Mouse (Mus musculus): ENCODE results near the gene Adprm. TPM values are rescaled to one million over a fixed set of nuclear protein-coding genes. Genes with fewer than 3 reads are reported as not detected.
A peak's percentile ranks its signal among the peaks of the same experiment; 100 is the strongest.

Gene Adprm
- polyA plus RNA-seq, 1 experiment from 2014 or later = 40.5 TPM

GRCm38 (mm10) chr11:67062726-67063125 is 10.3 kb upstream of the Adprm start:
- Histone ChIP-seq H3K9ac (ENCODE audit: low read length) (no peak overlapping the region), H3K36me3 (ENCODE audit: control insufficient read depth, insufficient read depth, low read length) (peaks cover 29% of the 10 kb centered on the region; the same call in 1 of the 2 replicates), H3K27me3 (ENCODE audit: control insufficient read depth, insufficient read depth, low read length) (no peaks in the 10 kb centered on the region), H3K4me2 (no peak overlapping the region), H3K9me3 (ENCODE audit: control insufficient read depth, low read length) (no peaks in the 10 kb centered on the region), H3K4me3 (ENCODE audit: low read depth, low read length) (no peak overlapping the region), H3K27ac (ENCODE audit: low read depth, low read length) (no peak overlapping the region), H3K4me1 (ENCODE audit: control insufficient read depth, insufficient read depth, low read length) (no peaks in the 10 kb centered on the region)
- ATAC-seq (ENCODE audit: low FRiP score) (no peak), DNase-seq (ENCODE audit: low spot score, missing footprints) (no peak)
- 94% methylated on average over 3 of the region's 3 CpGs for WGBS

- 89% methylated on average over 2 of the region's 2 CpGs for WGBS
- H3K4me2 ChIP-seq = no peak overlapping the region
- H3K27ac ChIP-seq (ENCODE audit: low read depth, low read length) = no peak overlapping the region
- H3K4me1 ChIP-seq (ENCODE audit: control insufficient read depth, insufficient read depth, low read length) = no peaks in the 10 kb centered on the region
- no peak overlapping the region for H3K9ac ChIP-seq (ENCODE audit: low read length)
- no peaks in the 10 kb centered on the region for H3K9me3 ChIP-seq (ENCODE audit: control insufficient read depth, low read length)
- no peak overlapping the region for H3K4me3 ChIP-seq (ENCODE audit: low read depth, low read length)
- no peak for DNase-seq (ENCODE audit: low spot score, missing footprints)
- no peak for ATAC-seq (ENCODE audit: low FRiP score)
- no peaks in the 10 kb centered on the region for H3K27me3 ChIP-seq (ENCODE audit: control insufficient read depth, insufficient read depth, low read length)
- H3K36me3 ChIP-seq (ENCODE audit: control insufficient read depth, insufficient read depth, low read length) = peaks cover 33% of the 10 kb centered on the region; the same call in 1 of the 2 replicates
Observed at GRCm38 (mm10) chr11:67061311-67061710, 8.9 kb upstream of the Adprm start.

- Histone ChIP-seq H3K27ac (ENCODE audit: low read depth, low read length) (no peak overlapping the region), H3K36me3 (ENCODE audit: control insufficient read depth, insufficient read depth, low read length) (peaks cover 15% of the 10 kb centered on the region; the same call in 1 of the 2 replicates), H3K27me3 (ENCODE audit: control insufficient read depth, insufficient read depth, low read length) (no peaks in the 10 kb centered on the region), H3K9ac (ENCODE audit: low read length) (no peak overlapping the region), H3K4me3 (ENCODE audit: low read depth, low read length) (no peak overlapping the region), H3K4me1 (ENCODE audit: control insufficient read depth, insufficient read depth, low read length) (peaks cover 16% of the 10 kb centered on the region), H3K4me2 (no peak overlapping the region), H3K9me3 (ENCODE audit: control insufficient read depth, low read length) (no peaks in the 10 kb centered on the region)
- ATAC-seq (ENCODE audit: low FRiP score) (no peak), DNase-seq (ENCODE audit: low spot score, missing footprints) (no peak)
- whole genome bisulfite sequencing = 92% methylated on average over 8 of the region's 8 CpGs
Observed at GRCm38 (mm10) chr11:67054754-67055365, 2.5 kb upstream of the Adprm start.

GRCm38 (mm10) chr11:67051676-67052320 is 596 bp downstream of the Adprm start:
- 8% methylated on average over 16 of the region's 16 CpGs for WGBS
- peak overlapping the region; percentile 78 for H3K4me3 ChIP-seq (ENCODE audit: low read depth, low read length)
- peaks cover 2% of the 10 kb centered on the region; the same call in 1 of the 2 replicates for H3K36me3 ChIP-seq (ENCODE audit: control insufficient read depth, insufficient read depth, low read length)
- peak overlapping the region; percentile 76 for H3K4me2 ChIP-seq
- ATAC-seq (ENCODE audit: low FRiP score) (peak; percentile 45; the same call in 1 of the 2 replicates), DNase-seq (ENCODE audit: low spot score, missing footprints) (no peak)
- H3K9me3 ChIP-seq (ENCODE audit: control insufficient read depth, low read length) = no peaks in the 10 kb centered on the region
- H3K27me3 ChIP-seq (ENCODE audit: control insufficient read depth, insufficient read depth, low read length) = no peaks in the 10 kb centered on the region
- no peak overlapping the region; the same call in 1 of the 2 replicates for H3K27ac ChIP-seq (ENCODE audit: low read depth, low read length)
- H3K9ac ChIP-seq (ENCODE audit: low read length) = peak overlapping the region; percentile 83
- peaks cover 16% of the 10 kb centered on the region for H3K4me1 ChIP-seq (ENCODE audit: control insufficient read depth, insufficient read depth, low read length)

- H3K4me2 ChIP-seq = no peak overlapping the region
- 91% methylated on average over 3 of the region's 3 CpGs for WGBS
- no peak overlapping the region for H3K4me3 ChIP-seq (ENCODE audit: low read depth, low read length)
- ATAC-seq (ENCODE audit: low FRiP score) (no peak), DNase-seq (ENCODE audit: low spot score, missing footprints) (no peak)
- no peaks in the 10 kb centered on the region for H3K36me3 ChIP-seq (ENCODE audit: control insufficient read depth, insufficient read depth, low read length)
- H3K9me3 ChIP-seq (ENCODE audit: control insufficient read depth, low read length) = no peaks in the 10 kb centered on the region
- H3K9ac ChIP-seq (ENCODE audit: low read length) = no peak overlapping the region
- peaks cover 16% of the 10 kb centered on the region for H3K4me1 ChIP-seq (ENCODE audit: control insufficient read depth, insufficient read depth, low read length)
- H3K27me3 ChIP-seq (ENCODE audit: control insufficient read depth, insufficient read depth, low read length) = no peaks in the 10 kb centered on the region
- H3K27ac ChIP-seq (ENCODE audit: low read depth, low read length) = no peak overlapping the region
Observed at GRCm38 (mm10) chr11:67049256-67049655, 3.1 kb downstream of the Adprm start.

GRCm38 (mm10) chr11:67048496-67048895 is 3.9 kb downstream of the Adprm start:
- no peaks in the 10 kb centered on the region for H3K9me3 ChIP-seq (ENCODE audit: control insufficient read depth, low read length)
- no peak overlapping the region for H3K9ac ChIP-seq (ENCODE audit: low read length)
- H3K4me1 ChIP-seq (ENCODE audit: control insufficient read depth, insufficient read depth, low read length) = peaks cover 10% of the 10 kb centered on the region
- H3K36me3 ChIP-seq (ENCODE audit: control insufficient read depth, insufficient read depth, low read length) = no peaks in the 10 kb centered on the region
- H3K4me3 ChIP-seq (ENCODE audit: low read depth, low read length) = no peak overlapping the region
- no peak for ATAC-seq (ENCODE audit: low FRiP score)
- no peaks in the 10 kb centered on the region for H3K27me3 ChIP-seq (ENCODE audit: control insufficient read depth, insufficient read depth, low read length)
- no peak overlapping the region for H3K4me2 ChIP-seq
- 89% methylated on average over 8 of the region's 8 CpGs for WGBS
- no peak overlapping the region for H3K27ac ChIP-seq (ENCODE audit: low read depth, low read length)
- DNase-seq (ENCODE audit: low spot score, missing footprints) = no peak

GRCm38 (mm10) chr11:67047199-67047598 is 5.2 kb downstream of the Adprm start:
- ATAC-seq (ENCODE audit: low FRiP score) = no peak
- Histone ChIP-seq H3K4me2 (no peak overlapping the region), H3K4me1 (ENCODE audit: control insufficient read depth, insufficient read depth, low read length) (peaks cover 5% of the 10 kb centered on the region; the same call in 1 of the 2 replicates), H3K4me3 (ENCODE audit: low read depth, low read length) (no peak overlapping the region), H3K27me3 (ENCODE audit: control insufficient read depth, insufficient read depth, low read length) (no peaks in the 10 kb centered on the region), H3K36me3 (ENCODE audit: control insufficient read depth, insufficient read depth, low read length) (no peaks in the 10 kb centered on the region), H3K9ac (ENCODE audit: low read length) (no peak overlapping the region), H3K27ac (ENCODE audit: low read depth, low read length) (no peak overlapping the region), H3K9me3 (ENCODE audit: control insufficient read depth, low read length) (no peaks in the 10 kb centered on the region)
- no peak for DNase-seq (ENCODE audit: low spot score, missing footprints)
- WGBS = 97% methylated on average over 5 of the region's 5 CpGs

GRCm38 (mm10) chr11:67044959-67045358 is 7.4 kb downstream of the Adprm start:
- no peak for ATAC-seq (ENCODE audit: low FRiP score)
- no peaks in the 10 kb centered on the region for H3K4me1 ChIP-seq (ENCODE audit: control insufficient read depth, insufficient read depth, low read length)
- WGBS = 86% methylated on average over 6 of the region's 6 CpGs

GRCm38 (mm10) chr11:67043007-67043406 is 9.4 kb downstream of the Adprm start:
- Histone ChIP-seq H3K27me3 (ENCODE audit: control insufficient read depth, insufficient read depth, low read length) (no peaks in the 10 kb centered on the region), H3K9ac (ENCODE audit: low read length) (no peak overlapping the region), H3K4me1 (ENCODE audit: control insufficient read depth, insufficient read depth, low read length) (no peaks in the 10 kb centered on the region), H3K4me3 (ENCODE audit: low read depth, low read length) (no peak overlapping the region), H3K4me2 (no peak overlapping the region), H3K27ac (ENCODE audit: low read depth, low read length) (no peak overlapping the region), H3K36me3 (ENCODE audit: control insufficient read depth, insufficient read depth, low read length) (peaks cover 14% of the 10 kb centered on the region; the same call in 1 of the 2 replicates), H3K9me3 (ENCODE audit: control insufficient read depth, low read length) (no peaks in the 10 kb centered on the region)
- DNase-seq (ENCODE audit: low spot score, missing footprints) (no peak), ATAC-seq (ENCODE audit: low FRiP score) (no peak)
- WGBS = 39% methylated on average over 8 of the region's 8 CpGs

More at GRCm38 (mm10) chr11:67044959-67045358, 7.4 kb downstream of the Adprm start:
- H3K4me2 ChIP-seq = no peak overlapping the region
- no peak for DNase-seq (ENCODE audit: low spot score, missing footprints)
- H3K27me3 ChIP-seq (ENCODE audit: control insufficient read depth, insufficient read depth, low read length) = no peaks in the 10 kb centered on the region
- no peak overlapping the region for H3K27ac ChIP-seq (ENCODE audit: low read depth, low read length)
- no peaks in the 10 kb centered on the region for H3K9me3 ChIP-seq (ENCODE audit: control insufficient read depth, low read length)
- H3K4me3 ChIP-seq (ENCODE audit: low read depth, low read length) = no peak overlapping the region
- H3K9ac ChIP-seq (ENCODE audit: low read length) = no peak overlapping the region
- H3K36me3 ChIP-seq (ENCODE audit: control insufficient read depth, insufficient read depth, low read length) = peaks cover 9% of the 10 kb centered on the region; the same call in 1 of the 2 replicates

Data from midbrain, embryonic 11.5 days (tissue).